Mouse (Mus musculus) lung, postnatal 0 days (tissue): ENCODE results near the gene Dguok. TPM values are rescaled to one million over a fixed set of nuclear protein-coding genes. Genes with fewer than 3 reads are reported as not detected.

Source experiments
- ATAC-seq: fragments of 200-750 bp; cut with Nextera tagmentation; 2 replicates; pipeline ENCODE4 v1.8.0; 2017; ENCODE audit warnings: moderate library complexity
- DNase-seq: peaks from one replicate; pipeline ENCODE4 v3.0.0-alpha.2; 2016; ENCODE audit warnings: low spot score
- H3K27ac ChIP-seq: fragments of 300-500 bp; sonication (generic); 2 replicates; pipeline ENCODE4 v1.5.1; 2014; ENCODE audit warnings: antibody characterized with exemption, mild to moderate bottlenecking, low read length, mixed read lengths
- H3K27me3 ChIP-seq: fragments of 300-500 bp; sonication (generic); replicated peaks from 2 replicates; pipeline ENCODE4 v1.6.1; 2014; ENCODE audit warnings: low read length, mixed read lengths; ENCODE audit not compliant: insufficient read depth
- H3K36me3 ChIP-seq: fragments of 300-500 bp; sonication (generic); 2 replicates; pipeline ENCODE4 v1.6.1; 2014; ENCODE audit warnings: low read length, mixed read lengths; ENCODE audit not compliant: insufficient read depth
- H3K4me1 ChIP-seq: fragments of 300-500 bp; sonication (generic); 2 replicates; pipeline ENCODE4 v1.6.1; 2014; ENCODE audit warnings: antibody characterized with exemption, low read depth, low read length, mixed read lengths; ENCODE audit not compliant: insufficient read depth
- H3K4me2 ChIP-seq: fragments of 300-500 bp; sonication (generic); replicated peaks from 2 replicates; pipeline ENCODE4 v1.6.1; 2014; ENCODE audit warnings: low read depth, mild to moderate bottlenecking, low read length, moderate library complexity, mixed read lengths
- H3K4me3 ChIP-seq: fragments of 300-500 bp; sonication (generic); 2 replicates; pipeline ENCODE4 v1.5.1; 2014; ENCODE audit warnings: low read depth, low read length
- H3K9ac ChIP-seq: fragments of 300-500 bp; sonication (generic); replicated peaks from 2 replicates; pipeline ENCODE4 v1.6.1; 2014; ENCODE audit warnings: low read depth, mild to moderate bottlenecking
- H3K9me3 ChIP-seq: fragments of 300-500 bp; sonication (generic); 2 replicates; pipeline ENCODE4 v1.6.1; 2016; ENCODE audit warnings: low read length, mixed read lengths
- CTCF ChIP-seq: IDR thresholded peaks from 2 replicates; pipeline ENCODE4 v1.5.1; 2016; ENCODE audit warnings: antibody characterized with exemption, mild to moderate bottlenecking
- EP300 ChIP-seq: IDR thresholded peaks from 2 replicates; pipeline ENCODE4 v1.6.1; 2016; ENCODE audit warnings: antibody characterized with exemption, mild to moderate bottlenecking, control low read depth
- WGBS: fragments of 180-500 bp; shearing (Covaris S2); extraction: QIAGEN DNeasy Blood & Tissue Kit; methylation state at CpG from one replicate; pipeline ENCODE4 v1.1.7; 2014; 5-methylcytosine and 5-hydroxymethylcytosine counted together
- polyA plus RNA-seq: library from polyadenylated mRNA; unstranded; fragments of >200 nt; fragmentation: Nextera tagmentation; extraction: Ambion mirVana; gene quantifications from 2 replicates; pipeline ENCODE4 v1.2.1, GENCODE M21; 2015

Gene Dguok
- polyA plus RNA-seq, 1 experiment from 2014 or later, result 71.8 TPM

DNA sequence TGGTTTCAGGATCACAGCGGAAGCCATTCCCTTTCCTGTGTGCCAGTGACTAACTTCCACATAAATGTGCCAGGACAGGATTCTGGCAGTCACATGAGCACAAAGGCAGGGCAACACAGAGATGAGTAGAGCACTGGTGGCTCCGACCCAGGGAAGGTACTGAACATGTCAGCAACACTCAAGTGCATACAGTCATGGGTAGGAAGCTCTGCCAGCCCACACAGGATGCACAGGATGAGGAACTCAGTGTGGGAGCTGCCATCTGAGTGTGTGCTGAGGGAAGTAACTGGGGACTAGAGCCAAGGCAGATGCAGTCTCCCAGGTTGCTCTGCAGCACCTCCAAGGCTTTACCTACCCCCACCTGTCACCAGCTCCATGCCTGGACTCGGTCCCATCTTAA lies 4.1 kb downstream of the Dguok start:
- DNase-seq (peak; percentile 32), ATAC-seq (no peak)
- H3K36me3 ChIP-seq, result no peaks in the 10 kb centered on the region
- H3K27ac ChIP-seq, result 0 out of 2 replicates have a peak overlapping the region, but pooled peaks have one; percentile 32
- whole genome bisulfite sequencing, result 73% methylated on average over 3 of the region's 3 CpGs
- no peak overlapping the region for H3K4me2 ChIP-seq
- no peaks in the 10 kb centered on the region for H3K27me3 ChIP-seq
- H3K9ac ChIP-seq, result no peak overlapping the region
- H3K9me3 ChIP-seq, result no peaks in the 10 kb centered on the region
- peaks cover 4% of the 10 kb centered on the region; the same call in 1 of the 2 replicates for H3K4me1 ChIP-seq
- H3K4me3 ChIP-seq, result no peak overlapping the region
- TF ChIP-seq CTCF (no peak), EP300 (no peak)

DNA sequence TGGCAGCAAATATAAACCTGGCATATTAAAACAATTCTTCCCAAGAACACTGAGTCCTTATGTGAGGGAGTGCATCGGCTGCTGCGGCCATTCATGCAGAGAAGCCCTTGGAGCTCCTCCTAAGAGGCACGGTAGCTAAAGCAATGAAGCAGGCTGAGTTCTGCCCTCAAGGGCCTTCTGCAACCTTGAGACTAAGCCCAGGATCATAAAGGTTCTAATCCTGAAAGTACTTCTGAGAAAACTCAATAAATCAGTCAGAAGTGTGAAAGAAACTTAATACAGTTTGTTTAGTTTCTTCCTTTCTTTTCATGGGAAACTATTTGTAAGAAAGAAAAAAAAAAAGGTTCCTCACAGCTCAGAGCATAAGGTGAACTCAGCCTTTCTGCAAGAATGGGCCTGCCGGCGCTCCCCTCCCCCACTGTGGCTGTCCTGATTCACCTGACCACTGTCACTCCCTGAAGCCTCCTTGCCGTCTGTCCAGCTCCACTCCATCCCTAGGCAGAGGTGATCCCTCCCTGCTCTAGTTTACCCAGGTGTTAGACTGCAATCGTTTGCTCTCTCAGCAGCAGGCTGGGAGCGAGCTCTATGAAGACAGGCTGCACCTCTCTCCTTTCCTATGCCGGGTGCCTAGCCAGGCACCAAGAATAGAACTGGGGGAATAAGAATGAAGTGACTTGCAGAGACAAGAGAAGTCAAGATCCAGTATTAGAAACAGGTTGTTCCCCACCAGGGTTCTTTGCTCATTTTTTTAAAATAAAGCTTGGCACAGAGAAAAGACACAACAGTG lies 5.1 kb downstream of the Dguok start:
- TF ChIP-seq CTCF (no peak), EP300 (no peak)
- H3K27ac ChIP-seq, result peak overlapping the region; percentile 32; the same call in 1 of the 2 replicates
- no peaks in the 10 kb centered on the region for H3K36me3 ChIP-seq
- ATAC-seq, result no peak
- no peaks in the 10 kb centered on the region for H3K9me3 ChIP-seq
- no peaks in the 10 kb centered on the region for H3K27me3 ChIP-seq
- DNase-seq, result no peak
- no peak overlapping the region for H3K4me3 ChIP-seq
- 64% methylated on average over 9 of the region's 9 CpGs for WGBS
- H3K4me2 ChIP-seq, result no peak overlapping the region
- H3K4me1 ChIP-seq, result 0 out of 2 replicates have a peak, but pooled peaks cover 3% of the 10 kb centered on the region
- H3K9ac ChIP-seq, result no peak overlapping the region

DNA sequence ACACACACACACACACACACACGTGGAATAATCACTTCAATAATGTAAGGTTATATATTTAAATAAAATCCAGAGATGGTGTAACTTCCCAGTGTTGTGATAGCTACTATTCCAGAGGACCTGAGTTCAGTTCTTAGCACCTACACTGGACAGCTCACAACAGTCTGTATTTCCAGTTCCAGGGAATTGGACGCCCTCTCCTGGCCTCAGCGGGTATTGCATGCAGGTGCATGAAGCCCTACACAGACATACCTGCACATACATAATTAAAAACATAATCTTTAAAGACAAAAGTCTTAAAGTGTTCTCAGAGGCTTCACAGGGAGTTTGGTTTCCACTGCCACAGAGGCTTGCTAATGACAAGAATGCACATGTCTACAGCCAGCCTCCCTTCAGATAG lies 6.3 kb downstream of the Dguok start:
- Histone ChIP-seq H3K27ac (no peak overlapping the region), H3K4me2 (no peak overlapping the region), H3K36me3 (no peaks in the 10 kb centered on the region), H3K27me3 (no peaks in the 10 kb centered on the region), H3K9ac (no peak overlapping the region), H3K9me3 (no peaks in the 10 kb centered on the region), H3K4me1 (0 out of 2 replicates have a peak, but pooled peaks cover 5% of the 10 kb centered on the region), H3K4me3 (no peak overlapping the region)
- ATAC-seq (no peak), DNase-seq (no peak)
- 72% methylated on average over 3 of the region's 3 CpGs for WGBS
- TF ChIP-seq CTCF, result peak; percentile 58
- no peak for TF ChIP-seq EP300

- no peak for DNase-seq
Observed at GRCm38 (mm10) chr6:83499078-83499477, 7.7 kb downstream of the Dguok start.

GRCm38 (mm10) chr6:83496753-83497710 lies 9.7 kb downstream of the Dguok start:
- WGBS, result 64% methylated on average over 22 of the region's 22 CpGs
- Histone ChIP-seq H3K4me2 (no peak overlapping the region), H3K4me3 (no peak overlapping the region), H3K36me3 (peaks cover 8% of the 10 kb centered on the region; the same call in 1 of the 2 replicates), H3K9me3 (no peaks in the 10 kb centered on the region), H3K27me3 (no peaks in the 10 kb centered on the region), H3K27ac (no peak overlapping the region), H3K9ac (no peak overlapping the region), H3K4me1 (0 out of 2 replicates have a peak, but pooled peaks cover 5% of the 10 kb centered on the region)
- peak; percentile 47 for DNase-seq
- TF ChIP-seq EP300, result no peak
- no peak for TF ChIP-seq CTCF
- peak; percentile 54 for ATAC-seq

More at GRCm38 (mm10) chr6:83499078-83499477, 7.7 kb downstream of the Dguok start:
- Histone ChIP-seq H3K4me2 (no peak overlapping the region), H3K36me3 (0 out of 2 replicates have a peak, but pooled peaks cover under 1% of the 10 kb centered on the region), H3K27ac (no peak overlapping the region), H3K27me3 (no peaks in the 10 kb centered on the region), H3K4me1 (0 out of 2 replicates have a peak, but pooled peaks cover 5% of the 10 kb centered on the region), H3K4me3 (no peak overlapping the region), H3K9me3 (no peaks in the 10 kb centered on the region), H3K9ac (no peak overlapping the region)
- 92% methylated on average over 10 of the region's 10 CpGs for WGBS
- no peak for TF ChIP-seq EP300
- TF ChIP-seq CTCF, result no peak
- ATAC-seq, result no peak
